Mouse (Mus musculus): ENCODE measurements around the gene Thrap3.
A peak's percentile ranks its signal among the peaks of the same experiment; 100 is the strongest.
"Not testable (repeated sequence)": the region's sequence is repeated elsewhere in the genome, so short reads cannot be mapped to it uniquely, and the experiment has no call there.

The Thrap3 gene

DNA sequence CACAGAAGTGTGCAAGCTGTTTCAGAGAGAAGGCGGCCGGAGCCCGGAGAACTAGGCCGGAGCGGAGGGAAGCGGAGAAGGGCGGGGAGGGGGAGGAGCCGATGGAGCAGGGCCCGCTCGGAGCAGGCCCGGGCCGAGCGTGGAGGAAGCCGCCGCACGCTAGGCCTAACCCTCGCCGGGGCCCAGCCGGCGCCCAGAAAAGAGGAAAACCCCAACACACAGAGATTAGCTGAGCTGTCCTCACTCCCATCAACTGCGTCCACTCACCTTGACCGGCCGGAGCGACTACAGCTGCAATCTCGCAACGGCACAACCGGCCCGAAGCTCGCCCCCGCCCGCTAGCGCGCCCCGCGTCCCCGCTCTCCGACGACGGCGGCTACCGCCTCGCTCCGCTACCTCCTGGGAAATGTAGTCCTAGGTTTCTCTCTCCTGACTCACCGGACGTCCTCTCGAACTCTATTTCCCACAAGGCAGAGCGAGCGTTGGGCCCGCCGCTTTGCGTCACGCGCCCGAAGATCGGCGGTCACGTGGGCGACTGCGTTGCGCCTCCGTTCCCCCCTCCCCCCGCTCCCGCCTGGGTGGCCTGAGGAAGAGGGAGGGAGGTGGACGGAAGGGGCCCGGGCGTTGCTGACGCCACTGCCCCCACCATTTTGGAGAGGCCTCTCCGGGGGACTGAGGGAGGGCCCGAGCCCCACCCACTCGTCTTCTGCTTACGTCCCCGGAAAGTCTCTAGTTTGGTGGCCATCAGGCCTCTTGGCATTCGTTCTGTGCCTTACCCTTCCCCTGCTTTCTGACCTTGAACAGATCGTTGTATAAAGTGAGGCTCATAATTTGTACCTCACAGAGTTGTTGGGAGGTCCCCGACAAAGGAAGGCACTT is at the start of gene Thrap3:
Gene Thrap3, minus strand, starts transcription at position 458 of the 879 bp plus-strand sequence.
- peak; percentile 99 for DNase-seq

DNA sequence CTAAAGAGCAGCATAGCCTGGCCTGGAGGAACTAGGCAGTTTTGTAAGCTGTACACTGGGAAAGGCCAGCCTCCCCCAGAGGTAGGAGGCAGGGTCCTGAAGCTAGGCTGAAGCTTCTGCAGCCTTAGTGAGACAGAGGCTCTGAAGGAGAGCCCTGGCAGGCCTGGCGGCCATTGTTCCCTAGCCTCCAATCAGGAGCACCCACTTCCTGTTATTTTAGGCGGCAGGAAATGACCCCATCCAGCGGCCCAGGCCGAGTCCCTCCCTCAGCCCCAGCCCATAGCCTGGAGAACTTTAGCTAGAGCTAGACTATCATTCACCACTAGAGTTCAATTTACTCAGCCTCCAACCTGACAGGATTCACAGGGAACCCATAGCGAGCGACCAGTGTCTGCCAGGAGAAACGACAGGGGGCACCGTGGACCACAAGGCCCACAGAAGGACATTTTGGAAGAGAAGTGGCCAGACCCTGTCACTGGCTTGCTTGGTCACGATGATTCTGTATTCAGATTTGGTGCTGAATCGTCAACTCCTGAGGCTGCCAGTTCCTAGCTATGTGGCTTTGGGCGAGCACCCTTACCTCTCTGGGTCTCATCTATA is 49.2 kb upstream of the Thrap3 start:
- peak; percentile 54 for DNase-seq

DNA sequence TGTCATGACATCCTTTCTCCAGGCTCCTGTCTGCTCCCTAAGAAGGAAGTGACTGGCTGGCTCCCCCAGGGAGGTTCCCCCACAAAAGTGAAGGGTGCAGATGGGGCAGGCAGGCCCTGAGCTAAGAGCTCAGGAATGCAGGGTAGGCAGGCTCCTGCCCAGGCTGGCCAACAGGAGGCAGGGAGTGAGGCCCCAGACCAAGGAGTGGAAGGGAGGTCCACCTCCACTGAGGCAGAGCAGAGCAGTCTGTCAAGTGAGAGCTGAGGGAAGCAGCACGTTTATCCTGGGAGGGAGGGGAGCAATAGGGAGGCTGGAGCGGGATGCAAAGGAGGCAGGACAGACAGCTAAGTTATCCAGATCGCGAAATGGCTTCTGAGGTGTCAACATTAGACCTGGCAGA is 48.1 kb upstream of the Thrap3 start:
- no peak for DNase-seq

DNA sequence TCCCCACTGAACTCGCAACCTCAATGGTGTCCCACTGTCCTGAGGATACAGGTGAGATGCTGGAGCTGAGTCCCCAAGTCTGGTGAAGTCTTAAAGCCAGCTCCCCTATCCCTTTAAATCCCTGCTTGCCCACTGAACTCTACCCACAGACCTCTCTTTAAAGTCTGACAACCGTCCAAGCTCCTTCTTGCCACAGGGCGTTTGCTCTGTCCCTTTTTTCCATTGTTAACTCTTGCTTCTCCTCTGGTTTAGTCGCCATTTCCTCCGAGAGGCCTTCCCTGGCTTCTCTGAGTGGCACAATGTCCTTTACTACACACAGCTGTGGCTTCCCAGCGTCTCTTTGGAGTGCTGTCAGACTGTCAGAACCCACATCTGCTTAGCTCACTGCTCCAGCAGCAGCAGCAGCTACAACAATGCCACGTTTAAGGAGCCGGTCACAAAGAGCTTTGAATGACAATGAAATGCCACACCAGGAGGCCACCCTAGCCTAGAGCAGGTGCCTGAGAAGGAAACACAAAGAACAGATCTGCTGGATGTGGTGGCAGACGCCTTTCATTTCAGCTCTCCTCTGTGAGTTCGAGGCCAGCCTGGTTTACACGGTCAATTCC is 45.8 kb upstream of the Thrap3 start:
- no peak for DNase-seq

DNA sequence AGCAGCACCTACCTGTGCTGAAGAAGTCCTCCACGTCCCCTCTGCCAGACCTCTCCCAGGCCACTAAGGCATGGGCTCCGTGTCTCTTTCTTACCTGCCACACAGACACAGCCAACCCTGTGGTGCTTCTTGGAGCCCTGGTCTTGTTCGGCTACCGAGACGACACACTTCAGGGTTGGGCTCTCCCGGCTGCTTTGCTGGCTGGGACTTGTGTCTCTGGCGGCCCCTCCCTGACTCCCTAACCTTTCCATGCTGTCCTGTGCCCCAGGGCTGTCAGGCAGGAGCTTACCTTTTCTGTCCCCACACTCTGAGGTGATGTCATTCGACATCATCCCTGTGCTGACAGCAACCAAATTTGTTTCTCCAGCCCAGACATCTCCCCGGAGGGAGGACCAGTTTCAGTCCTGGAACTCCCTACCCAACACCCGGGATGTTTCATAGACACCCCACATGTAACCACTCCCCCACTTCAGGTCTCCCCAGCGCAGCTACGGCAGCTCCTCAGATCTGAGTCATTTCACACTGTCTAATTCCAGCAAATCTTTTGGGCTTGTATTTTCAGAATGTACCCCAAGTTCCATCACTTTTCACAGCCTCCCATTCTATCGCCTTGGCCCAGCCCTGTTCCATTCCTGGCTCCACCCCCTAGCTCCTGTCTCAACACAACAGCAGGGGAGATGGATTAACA is 43.8 kb upstream of the Thrap3 start:
- no peak for DNase-seq

DNA sequence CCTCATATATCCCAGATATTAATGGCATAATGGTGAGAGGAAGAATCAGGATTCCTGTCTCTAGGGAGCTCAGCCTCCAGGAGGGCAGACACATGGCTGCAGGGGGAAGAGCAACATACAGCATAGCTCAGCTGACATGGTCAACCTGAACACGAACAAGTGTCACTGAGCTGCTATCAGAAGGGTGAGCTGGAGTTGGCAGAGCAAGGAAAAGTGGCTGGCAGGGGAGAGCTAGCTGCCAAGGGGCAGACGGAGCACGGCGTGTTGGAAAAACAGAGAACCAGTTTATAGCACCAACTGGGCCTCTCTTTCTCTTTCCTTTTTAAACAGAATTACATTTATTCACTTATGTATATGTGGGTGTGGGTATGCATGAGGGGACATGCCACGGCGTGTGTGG is 40.0 kb upstream of the Thrap3 start:
- no peak for DNase-seq

DNA sequence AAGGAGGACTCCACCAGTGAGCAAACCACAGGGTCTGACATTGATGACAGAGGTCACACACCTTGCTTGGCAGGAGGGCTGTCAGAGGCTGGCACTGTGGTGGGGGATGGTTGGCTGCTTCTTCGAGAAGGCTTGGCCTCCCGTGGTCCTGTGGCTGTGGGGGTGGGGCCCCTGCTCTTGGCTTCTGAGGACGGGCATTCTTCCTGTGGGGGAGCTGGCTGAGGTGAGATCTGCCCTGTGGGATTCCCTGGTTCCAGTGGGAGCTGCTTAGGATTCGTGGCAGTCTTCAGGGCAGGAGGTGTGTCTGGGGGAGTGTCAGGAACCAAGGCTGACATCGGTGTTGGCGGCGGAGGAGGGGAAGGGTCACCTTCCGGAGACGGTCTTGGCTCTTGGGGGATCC is 39.4 kb upstream of the Thrap3 start:
- no peak for DNase-seq

DNA sequence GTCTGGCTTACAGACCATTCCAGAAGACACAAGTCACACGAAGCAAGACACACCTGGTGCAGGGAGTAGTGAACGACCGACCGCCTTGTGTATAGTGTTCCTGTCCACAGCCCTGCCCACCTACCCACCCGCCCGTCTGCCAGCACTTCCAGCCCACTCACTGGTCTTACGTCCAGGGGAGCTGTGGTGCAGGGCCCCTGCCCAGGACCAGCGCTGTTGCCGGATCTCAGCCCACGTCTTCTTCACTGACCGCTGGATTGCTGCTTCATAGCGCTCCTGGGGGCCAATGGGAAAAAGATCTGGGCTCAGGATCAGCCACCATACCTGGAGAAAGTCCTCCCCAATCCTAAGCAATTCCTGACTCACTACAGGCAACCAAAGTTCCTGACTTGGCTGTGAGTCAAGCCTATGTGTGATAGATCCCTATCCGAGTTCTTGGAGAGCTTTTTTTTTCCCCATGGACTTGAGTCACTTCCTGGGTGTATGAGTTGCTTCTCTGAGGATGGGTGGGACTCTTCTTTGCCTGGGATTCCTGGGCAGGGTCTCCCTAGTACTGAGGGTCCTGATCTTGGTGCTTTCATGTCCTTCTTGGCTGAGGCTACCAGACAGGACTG is 37.4 kb upstream of the Thrap3 start:
- DNase-seq: no peak

DNA sequence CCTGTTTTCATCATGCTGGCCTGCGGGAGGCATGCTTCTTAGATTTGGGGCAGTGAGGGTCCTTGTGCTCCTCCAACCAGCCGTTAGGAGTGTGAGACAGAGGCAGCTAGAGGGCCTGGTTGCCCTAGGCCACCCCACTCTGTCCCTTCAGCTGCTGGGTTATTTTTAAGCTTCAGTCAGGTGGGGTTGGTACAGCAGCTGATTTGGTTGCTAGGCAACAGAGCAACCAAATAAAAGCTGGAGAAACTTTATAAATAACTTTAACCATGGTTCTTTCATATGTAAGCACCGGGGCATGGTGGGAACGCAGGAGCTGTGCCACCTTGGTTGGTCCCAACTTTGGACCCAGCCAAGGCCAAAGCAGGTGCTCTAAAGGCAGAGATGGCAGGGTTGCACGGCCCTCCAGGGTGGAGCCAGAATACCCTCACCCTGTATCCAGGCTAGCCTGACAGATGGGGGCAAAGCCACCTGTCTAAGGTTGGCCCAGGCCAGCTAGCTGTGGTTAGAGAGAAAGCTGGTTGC is 35.2 kb upstream of the Thrap3 start:
- DNase-seq: no peak

DNA sequence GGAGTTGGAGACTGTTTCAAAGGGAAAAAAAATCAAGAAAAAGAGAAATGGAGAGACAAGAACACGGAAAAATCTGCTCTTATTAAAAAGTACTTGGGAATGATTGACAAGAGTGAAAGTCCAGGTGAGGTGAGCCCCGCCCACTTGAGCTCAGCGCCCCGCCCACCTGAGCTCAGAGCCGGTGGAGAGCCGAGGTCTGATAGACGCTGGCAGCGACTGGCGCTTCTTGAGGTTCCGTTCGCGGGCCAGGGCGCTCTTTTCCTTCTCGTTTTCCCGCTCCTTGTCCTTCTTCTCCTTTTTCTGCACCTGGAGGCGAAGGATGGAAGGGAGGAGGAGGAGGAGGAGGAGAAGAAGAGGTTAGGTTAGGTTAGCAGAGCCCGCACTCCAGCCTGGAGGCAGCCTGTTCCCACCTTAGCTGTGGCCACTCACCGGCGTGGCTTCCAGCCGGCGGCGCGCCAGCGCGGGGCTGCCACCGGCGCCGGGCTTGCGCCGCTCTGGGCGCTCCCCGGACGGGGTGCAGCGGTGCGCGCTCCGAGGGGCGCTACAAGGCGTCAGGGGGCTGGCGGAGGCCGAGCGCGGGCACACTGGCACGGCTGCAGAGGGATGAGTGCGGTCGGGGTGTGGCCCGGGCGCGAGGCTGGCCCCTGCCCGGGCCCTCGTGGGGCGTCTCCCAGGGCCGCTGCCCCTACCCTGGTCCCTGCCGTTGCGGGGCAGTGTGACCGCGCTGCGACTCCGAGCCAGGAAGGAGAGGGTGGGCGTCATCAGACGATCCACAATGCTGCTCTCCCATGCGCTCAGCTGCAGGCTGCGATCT is 34.1 kb upstream of the Thrap3 start:
- DNase-seq: peak; percentile 83

DNA sequence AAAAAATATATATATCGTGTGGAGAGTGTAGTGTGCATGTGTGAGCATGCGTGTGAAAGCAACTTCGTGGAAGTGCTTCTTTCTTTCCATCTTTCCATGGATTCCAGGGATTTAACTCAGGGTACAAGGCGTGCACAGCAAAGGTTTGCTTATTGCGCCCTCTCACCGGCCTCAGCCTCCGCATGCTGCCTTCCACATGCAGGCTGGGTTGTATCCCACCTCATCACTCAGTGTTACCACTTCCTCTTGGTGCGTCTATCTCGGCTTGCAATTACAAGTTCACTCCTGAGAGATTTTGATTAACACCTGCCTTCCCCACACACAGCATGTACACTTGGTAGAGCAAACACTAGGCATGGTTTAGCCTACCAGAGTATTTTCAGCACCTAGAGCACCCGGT is 32.6 kb upstream of the Thrap3 start:
- no peak for DNase-seq

DNA sequence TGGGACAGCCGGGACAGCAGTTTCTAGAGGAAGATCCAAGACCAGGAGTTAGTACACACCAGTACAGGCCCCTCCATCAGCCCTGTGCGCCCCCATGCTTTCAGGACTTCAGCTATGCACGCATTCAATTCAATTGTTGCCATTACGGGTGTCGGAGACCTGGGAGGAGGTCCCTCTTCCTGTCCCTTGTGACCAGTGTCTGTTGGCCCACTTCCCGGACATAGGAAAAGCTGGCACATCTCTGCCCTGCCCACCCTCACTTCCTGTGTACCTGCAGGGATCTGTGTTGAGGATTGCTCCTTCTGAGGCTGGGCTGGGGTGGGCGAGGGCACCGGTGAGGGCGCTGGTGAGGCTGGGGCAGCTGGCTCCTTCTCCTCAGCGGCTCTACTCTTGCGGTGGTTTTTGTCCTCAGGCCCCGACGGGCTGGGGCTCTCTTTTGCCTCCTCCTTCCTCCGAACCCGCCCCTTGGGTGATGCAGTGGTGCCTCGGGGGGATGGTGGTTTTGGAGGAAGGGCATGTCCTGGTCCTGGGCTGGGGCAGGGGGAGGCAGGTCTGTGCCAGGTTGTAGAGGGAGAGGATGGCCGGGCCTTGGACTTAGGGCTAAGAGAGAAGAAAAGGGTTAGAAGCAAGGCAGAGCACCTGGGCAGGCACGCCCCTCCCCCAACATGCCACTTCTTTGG is 32.1 kb upstream of the Thrap3 start:
- DNase-seq: no peak

DNA sequence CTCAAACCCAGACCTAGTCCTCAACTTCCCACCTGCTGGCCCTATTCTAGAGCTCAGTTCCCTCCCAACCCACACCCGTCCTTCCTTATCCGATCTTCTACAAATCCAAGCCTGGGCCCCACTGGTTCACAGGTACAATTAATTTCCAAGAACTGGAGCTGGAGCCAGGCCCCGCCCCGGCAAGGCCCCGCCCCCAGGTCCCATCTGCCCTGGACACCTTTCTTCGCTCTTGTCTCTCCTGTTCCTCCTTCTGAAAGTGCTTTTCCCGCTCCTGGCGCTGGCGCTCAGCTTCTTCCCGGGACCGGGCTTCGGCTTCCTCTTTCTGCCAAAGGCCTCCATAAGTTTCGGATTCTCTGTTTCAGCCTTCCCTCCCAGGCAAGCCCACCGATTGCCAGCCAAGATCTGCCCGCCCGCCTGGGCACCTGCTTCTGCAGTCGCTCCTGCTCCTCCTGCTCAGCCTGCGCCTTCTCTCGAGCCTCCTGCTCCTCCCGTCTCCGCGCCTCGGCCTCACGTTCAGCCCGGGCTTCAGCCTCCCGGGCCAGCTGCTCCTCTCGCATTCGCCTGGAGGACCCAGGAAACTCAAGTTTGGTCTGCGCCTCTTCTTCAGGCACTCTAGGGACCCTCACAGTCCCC is 31.2 kb upstream of the Thrap3 start:
- no peak for DNase-seq

DNA sequence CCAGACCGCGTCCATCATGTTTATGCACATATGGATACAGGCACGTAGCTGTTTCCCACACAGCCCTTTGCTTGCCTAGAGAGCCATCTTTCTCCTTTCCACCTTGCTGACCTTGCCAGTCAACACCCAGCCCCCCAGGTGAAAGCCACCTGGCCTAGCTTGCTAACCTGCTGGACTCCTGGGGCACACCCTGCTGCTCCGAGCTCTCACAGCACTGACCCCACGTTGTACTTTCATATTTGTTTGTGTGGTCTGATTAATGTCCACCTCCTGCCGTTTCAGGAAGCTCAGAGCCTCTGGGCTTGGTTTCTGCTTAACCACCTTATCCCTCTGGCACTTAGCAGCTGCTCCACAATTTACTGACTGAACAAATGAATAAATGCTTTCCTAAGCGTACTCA is 27.3 kb upstream of the Thrap3 start:
- DNase-seq: no peak

DNA sequence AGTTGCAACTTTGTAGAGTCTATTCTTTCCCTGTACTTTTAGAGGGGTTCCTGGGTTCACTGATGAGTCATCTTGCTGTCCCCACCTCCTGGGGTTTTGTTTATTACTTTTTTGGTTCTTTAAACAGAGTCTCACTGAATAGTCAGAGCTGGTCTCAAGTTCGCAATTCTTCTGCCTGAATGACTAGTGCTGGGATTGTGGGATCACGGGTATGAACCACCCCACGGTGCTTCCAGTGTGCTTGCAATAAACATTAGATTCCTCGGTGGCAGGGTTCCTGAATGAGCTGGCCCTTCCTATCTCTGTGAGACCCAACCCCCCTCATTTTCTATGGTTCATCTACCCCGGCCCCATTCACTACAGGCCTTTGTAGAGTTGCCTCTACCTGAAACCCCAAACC is 25.6 kb upstream of the Thrap3 start:
- no peak for DNase-seq

DNA sequence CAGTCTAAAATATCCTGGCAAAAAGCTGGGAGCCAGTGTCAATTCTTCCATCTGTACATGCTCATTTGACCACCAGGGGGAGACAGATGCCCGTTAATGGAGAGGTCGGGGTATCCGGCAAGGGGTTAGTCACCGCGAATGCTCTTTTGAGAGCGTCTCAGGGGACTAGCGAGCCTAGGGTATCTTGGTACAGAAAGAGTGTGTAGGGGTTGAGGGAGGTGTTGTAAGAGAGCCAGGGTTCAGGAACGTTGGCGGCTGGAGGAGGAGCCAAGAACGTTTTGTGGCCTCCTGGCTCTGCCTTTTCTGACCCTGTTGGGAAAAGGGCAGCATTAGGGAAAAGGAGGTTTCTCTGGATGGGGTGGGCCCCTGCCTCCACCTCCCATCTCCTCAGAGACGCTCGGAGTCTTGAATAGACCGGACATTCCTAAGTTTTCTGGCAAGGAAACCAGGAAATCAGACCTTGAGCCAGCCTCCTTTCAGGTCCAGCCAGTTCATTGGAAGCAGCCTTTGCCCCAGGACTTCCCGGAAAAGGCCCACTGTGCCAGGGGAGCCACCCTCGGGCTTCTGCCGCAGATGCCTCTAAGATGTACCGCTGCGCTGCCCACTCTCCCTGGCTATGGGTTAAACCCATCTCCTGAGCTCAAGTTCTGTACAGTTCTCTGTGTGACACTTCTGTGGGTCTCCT is 24.7 kb upstream of the Thrap3 start:
- peak; percentile 93 for DNase-seq

DNA sequence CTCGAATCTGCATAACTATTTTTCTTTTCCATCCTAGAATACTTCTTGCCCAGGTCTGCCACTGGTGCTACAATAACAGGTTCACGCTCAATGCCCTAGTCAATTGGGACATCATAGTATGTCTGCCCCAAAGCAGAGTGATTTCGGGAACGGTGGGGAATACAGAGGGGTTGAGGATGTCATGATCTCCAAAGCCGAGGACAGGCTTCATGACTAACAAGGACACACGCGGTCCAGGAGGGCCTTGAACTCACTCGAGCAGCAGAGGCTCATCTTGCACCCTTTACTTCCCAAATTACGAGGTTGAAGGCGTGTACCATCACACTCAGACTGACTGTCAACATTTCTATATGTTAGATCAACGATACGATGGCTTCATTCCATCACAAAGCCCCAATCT is 24.1 kb upstream of the Thrap3 start:
- DNase-seq: no peak

DNA sequence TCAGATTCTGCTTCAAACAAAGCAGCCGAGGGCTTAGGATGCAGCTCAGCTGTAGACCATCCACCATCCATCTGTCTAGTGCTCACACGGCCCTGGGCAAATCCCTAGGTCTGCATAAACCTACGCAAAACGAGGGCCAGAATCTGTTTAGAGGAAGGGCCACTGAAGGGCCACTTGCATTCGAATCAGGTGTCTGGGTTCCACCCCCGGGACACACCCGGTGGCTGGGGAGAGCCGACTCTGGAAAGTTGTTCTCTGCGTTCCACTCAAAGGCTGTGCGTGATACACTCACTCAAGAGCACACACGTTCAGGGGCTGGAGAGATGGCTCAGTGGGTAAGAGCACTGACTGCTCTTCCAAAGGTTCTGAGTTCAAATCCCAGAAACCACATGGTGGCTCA is 20.1 kb upstream of the Thrap3 start:
- no peak for DNase-seq

DNA sequence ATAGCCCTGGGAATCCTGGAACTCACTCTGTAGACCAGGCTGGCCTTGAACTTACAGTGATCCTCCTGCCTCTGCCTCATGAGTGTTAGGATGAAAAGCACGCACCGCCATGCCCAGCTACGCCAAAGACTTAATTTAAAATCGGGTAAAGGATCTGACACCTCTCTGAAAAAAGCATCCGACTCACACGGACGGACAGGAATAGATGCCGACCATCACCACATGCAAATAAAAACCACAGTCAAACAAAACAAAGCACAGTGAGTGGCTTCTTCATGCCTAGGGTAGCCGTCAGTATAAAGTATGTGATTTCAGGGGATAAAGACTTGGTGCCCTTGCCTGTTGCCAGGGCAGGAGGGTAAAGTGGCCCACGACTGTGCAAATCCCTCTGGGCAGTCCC is 17.5 kb upstream of the Thrap3 start:
- DNase-seq: no peak

DNA sequence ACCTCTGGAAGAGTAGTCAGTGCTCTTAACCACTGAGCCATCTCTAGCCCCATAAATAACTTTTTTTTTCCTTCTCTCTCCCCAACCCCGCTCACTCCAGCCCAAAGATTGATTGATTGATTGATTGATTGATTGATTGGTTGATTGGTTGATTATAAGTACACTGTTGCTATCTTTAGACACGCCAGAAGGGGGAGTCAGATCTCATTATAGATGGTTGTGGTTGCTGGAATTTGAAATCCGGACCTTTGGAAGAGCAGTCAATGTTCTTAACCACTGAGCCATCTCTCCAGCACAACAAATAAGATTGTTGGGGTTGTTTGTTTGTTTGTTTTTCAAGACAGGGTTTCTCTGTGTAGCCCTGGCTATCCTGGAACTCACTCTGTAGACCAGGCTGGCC is 17.0 kb upstream of the Thrap3 start:
- not testable (repeated sequence) for DNase-seq

All from kidney, adult 9 months (tissue).